Mouse (Mus musculus): ENCODE data around the gene Mettl6. TPM values are rescaled to one million over a fixed set of nuclear protein-coding genes. Genes with fewer than 3 reads are reported as not detected.

Mettl6 gene
- polyA plus RNA-seq, 1 experiment from 2014 or later, result 81.7 TPM

- Histone ChIP-seq H3K9me3 (peaks cover 12% of the 10 kb centered on the region; the same call in 1 of the 2 replicates), H3K4me2 (replicated peaks) (no peak overlapping the region), H3K27me3 (no peaks in the 10 kb centered on the region), H3K4me1 (peaks cover 29% of the 10 kb centered on the region), H3K36me3 (peaks cover 54% of the 10 kb centered on the region), H3K9ac (no peak overlapping the region), H3K27ac (no peak overlapping the region), H3K4me3 (no peak overlapping the region)
- WGBS, result 67% methylated on average over 15 of the region's 15 CpGs
- no peak for ATAC-seq (ENCODE audit: low FRiP score, low read depth)
Measured at GRCm38 (mm10) chr14:31428211-31429003, 66.4 kb downstream of the Mettl6 start.

Other genes with a start within 250 kb of the Mettl6 start
- 12.9 and 13.5 TPM in 2 replicates for gene Phf7, start 243.7 kb downstream of the Mettl6 start, polyA plus RNA-seq (2015; fragmentation: Nextera tagmentation; extraction: Ambion mirVana)
- gene Bap1, start 243.6 kb downstream of the Mettl6 start, polyA plus RNA-seq (2015; fragmentation: Nextera tagmentation; extraction: Ambion mirVana), result 103 and 104 TPM in 2 replicates
- 6.6 and 8.1 TPM in 2 replicates for gene Dnah1, start 171.1 kb downstream of the Mettl6 start, polyA plus RNA-seq (2015; fragmentation: Nextera tagmentation; extraction: Ambion mirVana)
- 40.0 and 41.4 TPM in 2 replicates for gene Capn7, start 158.4 kb downstream of the Mettl6 start, polyA plus RNA-seq (2015; fragmentation: Nextera tagmentation; extraction: Ambion mirVana)
- gene Sh3bp5, start 59.0 kb downstream of the Mettl6 start, polyA plus RNA-seq (2015; fragmentation: Nextera tagmentation; extraction: Ambion mirVana), result 53.2 and 57.8 TPM in 2 replicates
- 21.6 and 24.0 TPM in 2 replicates for gene Eaf1, start 641 bp downstream of the Mettl6 start, polyA plus RNA-seq (2015; fragmentation: Nextera tagmentation; extraction: Ambion mirVana)
- 3.3 and 3.8 TPM in 2 replicates for gene Colq, start 96.3 kb upstream of the Mettl6 start, polyA plus RNA-seq (2015; fragmentation: Nextera tagmentation; extraction: Ambion mirVana)
- 0.47 and 1.6 TPM in 2 replicates for gene Gm49387, start 145.8 kb upstream of the Mettl6 start, polyA plus RNA-seq (2015; fragmentation: Nextera tagmentation; extraction: Ambion mirVana)
- 30.4 and 33.1 TPM in 2 replicates for gene Btd, start 146.0 kb upstream of the Mettl6 start, polyA plus RNA-seq (2015; fragmentation: Nextera tagmentation; extraction: Ambion mirVana)
- 15.3 and 15.7 TPM in 2 replicates for gene Hacl1, start 146.2 kb upstream of the Mettl6 start, polyA plus RNA-seq (2015; fragmentation: Nextera tagmentation; extraction: Ambion mirVana)